Mouse (Mus musculus) embryonic facial prominence, embryonic 15.5 days (tissue): ENCODE results near the gene Tfe3. TPM values are rescaled to one million over a fixed set of nuclear protein-coding genes. Genes with fewer than 3 reads are reported as not detected.
"Not testable (repeated sequence)": the region's sequence is repeated elsewhere in the genome, so short reads cannot be mapped to it uniquely, and the experiment has no call there.

Experiments used
- ATAC-seq: fragments of 200-750 bp; cut with Nextera tagmentation; 2 replicates; pipeline ENCODE4 v1.8.0; 2017; ENCODE audit warnings: low read depth, moderate TSS enrichment; ENCODE audit not compliant: insufficient number of reproducible peaks, low FRiP score, low TSS enrichment
- H3K27ac ChIP-seq: fragments of 300-500 bp; sonication (generic); replicated peaks from 2 replicates; pipeline ENCODE4 v1.5.1; 2015; ENCODE audit warnings: mild to moderate bottlenecking, inconsistent platforms
- H3K27me3 ChIP-seq: fragments of 300-500 bp; sonication (generic); 2 replicates; pipeline ENCODE4 v1.6.1; 2015; ENCODE audit warnings: inconsistent platforms
- H3K36me3 ChIP-seq: fragments of 300-500 bp; sonication (generic); 2 replicates; pipeline ENCODE4 v1.6.1; 2015; ENCODE audit warnings: mild to moderate bottlenecking, inconsistent platforms
- H3K4me1 ChIP-seq: fragments of 300-500 bp; sonication (generic); 2 replicates; pipeline ENCODE4 v1.6.1; 2015; ENCODE audit warnings: inconsistent platforms
- H3K4me2 ChIP-seq: fragments of 300-500 bp; sonication (generic); replicated peaks from 2 replicates; pipeline ENCODE4 v1.6.1; 2015; ENCODE audit warnings: mild to moderate bottlenecking, inconsistent platforms
- H3K4me3 ChIP-seq: fragments of 300-500 bp; sonication (generic); replicated peaks from 2 replicates; pipeline ENCODE4 v1.5.1; 2015; ENCODE audit warnings: mild to moderate bottlenecking, inconsistent platforms
- H3K9ac ChIP-seq: fragments of 300-500 bp; sonication (generic); 2 replicates; pipeline ENCODE4 v1.6.1; 2015; ENCODE audit warnings: inconsistent platforms
- H3K9me3 ChIP-seq: fragments of 300-500 bp; sonication (generic); replicated peaks from 2 replicates; pipeline ENCODE4 v1.6.1; 2016; ENCODE audit warnings: inconsistent platforms
- WGBS: fragments of 180-500 bp; shearing (Covaris S2); methylation state at CpG from one replicate; pipeline ENCODE4 v1.1.7; 2015; 5-methylcytosine and 5-hydroxymethylcytosine counted together
- polyA plus RNA-seq: library from polyadenylated mRNA; unstranded; fragments of >200 nt; fragmentation: Nextera tagmentation; extraction: Ambion mirVana; gene quantifications from 2 replicates; pipeline ENCODE4 v1.2.1, GENCODE M21; 2015

The Tfe3 gene
- polyA plus RNA-seq, 1 experiment from 2014 or later: 35.9 TPM

GRCm38 (mm10) chrX:7753627-7754026 is 8.7 kb upstream of the Tfe3 start:
- H3K27me3 ChIP-seq, H3K9ac ChIP-seq, H3K4me2 ChIP-seq, H3K36me3 ChIP-seq, H3K27ac ChIP-seq, H3K9me3 ChIP-seq, ATAC-seq, H3K4me3 ChIP-seq, H3K4me1 ChIP-seq: not testable (repeated sequence)
- WGBS: 23% methylated on average over 3 of the region's 3 CpGs

- 24% methylated on average over 21 of the region's 21 CpGs for WGBS
- peaks cover 7% of the 10 kb centered on the region; the same call in 1 of the 2 replicates for H3K4me1 ChIP-seq
- peak overlapping the region; percentile 63 for H3K4me3 ChIP-seq
- ATAC-seq: no peak
- no peaks in the 10 kb centered on the region for H3K27me3 ChIP-seq
- peak overlapping the region; percentile 57 for H3K4me2 ChIP-seq
- H3K36me3 ChIP-seq: peaks cover 12% of the 10 kb centered on the region; the same call in 1 of the 2 replicates
- no peaks in the 10 kb centered on the region for H3K9me3 ChIP-seq
- H3K27ac ChIP-seq: peak overlapping the region; percentile 66
- peak overlapping the region; percentile 53 for H3K9ac ChIP-seq
These were observed 499 bp downstream of the Tfe3 start for GRCm38 (mm10) chrX:7762921-7763197.

- H3K4me2 ChIP-seq: peak overlapping the region; percentile 57
- H3K36me3 ChIP-seq: peaks cover 13% of the 10 kb centered on the region; the same call in 1 of the 2 replicates
- H3K4me3 ChIP-seq: peak overlapping the region; percentile 63
- 16% methylated on average over 22 of the region's 22 CpGs for WGBS
- H3K9me3 ChIP-seq: no peaks in the 10 kb centered on the region
- peaks cover 7% of the 10 kb centered on the region; the same call in 1 of the 2 replicates for H3K4me1 ChIP-seq
- peak overlapping the region; percentile 22; the same call in 1 of the 2 replicates for H3K27ac ChIP-seq
- ATAC-seq: 0 out of 2 replicates have a peak, but pooled peaks have one; percentile 36
- peak overlapping the region; percentile 53; the same call in 1 of the 2 replicates for H3K9ac ChIP-seq
- no peaks in the 10 kb centered on the region for H3K27me3 ChIP-seq
These were observed 1.5 kb downstream of the Tfe3 start for GRCm38 (mm10) chrX:7763631-7764393.

GRCm38 (mm10) chrX:7764657-7765280 is 2.4 kb downstream of the Tfe3 start:
- H3K4me2 ChIP-seq: peak overlapping the region; percentile 57
- no peak overlapping the region for H3K9ac ChIP-seq
- H3K36me3 ChIP-seq: peaks cover 19% of the 10 kb centered on the region; the same call in 1 of the 2 replicates
- WGBS: 19% methylated on average over 9 of the region's 9 CpGs
- H3K4me1 ChIP-seq: peaks cover 7% of the 10 kb centered on the region; the same call in 1 of the 2 replicates
- H3K27ac ChIP-seq: no peak overlapping the region
- ATAC-seq: no peak
- H3K9me3 ChIP-seq: no peaks in the 10 kb centered on the region
- H3K4me3 ChIP-seq: peak overlapping the region; percentile 63
- no peaks in the 10 kb centered on the region for H3K27me3 ChIP-seq

- H3K9ac ChIP-seq: no peak overlapping the region
- no peak for ATAC-seq
- peaks cover 7% of the 10 kb centered on the region; the same call in 1 of the 2 replicates for H3K4me1 ChIP-seq
- WGBS: 28% methylated on average over 13 of the region's 13 CpGs
- H3K4me3 ChIP-seq: peak overlapping the region; percentile 63
- no peaks in the 10 kb centered on the region for H3K9me3 ChIP-seq
- H3K36me3 ChIP-seq: peaks cover 23% of the 10 kb centered on the region; the same call in 1 of the 2 replicates
- H3K27ac ChIP-seq: no peak overlapping the region; the same call in 1 of the 2 replicates
- no peaks in the 10 kb centered on the region for H3K27me3 ChIP-seq
- H3K4me2 ChIP-seq: peak overlapping the region; percentile 57
These were observed 2.9 kb downstream of the Tfe3 start for GRCm38 (mm10) chrX:7765281-7765670.

- Histone ChIP-seq H3K27ac (no peak overlapping the region; the same call in 1 of the 2 replicates), H3K36me3 (peaks cover 28% of the 10 kb centered on the region), H3K4me3 (peak overlapping the region; percentile 63), H3K4me2 (peak overlapping the region; percentile 57), H3K9ac (no peak overlapping the region), H3K9me3 (no peaks in the 10 kb centered on the region), H3K27me3 (no peaks in the 10 kb centered on the region), H3K4me1 (peaks cover 7% of the 10 kb centered on the region; the same call in 1 of the 2 replicates)
- ATAC-seq: no peak
- WGBS: 15% methylated on average over 11 of the region's 11 CpGs
These were observed 3.4 kb downstream of the Tfe3 start for GRCm38 (mm10) chrX:7765764-7766163.

GRCm38 (mm10) chrX:7769302-7770017 is 7.1 kb downstream of the Tfe3 start:
- peaks cover 7% of the 10 kb centered on the region; the same call in 1 of the 2 replicates for H3K4me1 ChIP-seq
- H3K9ac ChIP-seq: no peak overlapping the region
- WGBS: 88% methylated on average over 7 of the region's 7 CpGs
- H3K4me2 ChIP-seq: no peak overlapping the region
- no peaks in the 10 kb centered on the region for H3K27me3 ChIP-seq
- no peak for ATAC-seq
- H3K4me3 ChIP-seq: no peak overlapping the region
- H3K9me3 ChIP-seq: no peaks in the 10 kb centered on the region
- no peak overlapping the region for H3K27ac ChIP-seq
- H3K36me3 ChIP-seq: peaks cover 36% of the 10 kb centered on the region

- ATAC-seq: no peak
- peaks cover 25% of the 10 kb centered on the region for H3K36me3 ChIP-seq
- H3K9ac ChIP-seq: no peak overlapping the region
- no peak overlapping the region for H3K27ac ChIP-seq
- no peaks in the 10 kb centered on the region for H3K4me1 ChIP-seq
- H3K4me3 ChIP-seq: no peak overlapping the region
- no peak overlapping the region for H3K4me2 ChIP-seq
- no peaks in the 10 kb centered on the region for H3K27me3 ChIP-seq
- no peaks in the 10 kb centered on the region for H3K9me3 ChIP-seq
- 50% methylated on average over 2 of the region's 2 CpGs for WGBS
These were observed 10.4 kb downstream of the Tfe3 start for GRCm38 (mm10) chrX:7772766-7773165.

- no peak for ATAC-seq
- no peaks in the 10 kb centered on the region for H3K27me3 ChIP-seq
- H3K27ac ChIP-seq: no peak overlapping the region
- H3K9me3 ChIP-seq: no peaks in the 10 kb centered on the region
- no peak overlapping the region for H3K9ac ChIP-seq
- no peak overlapping the region for H3K4me2 ChIP-seq
- WGBS: 75% methylated on average over 9 of the region's 9 CpGs
- peaks cover 10% of the 10 kb centered on the region for H3K36me3 ChIP-seq
- H3K4me1 ChIP-seq: no peaks in the 10 kb centered on the region
- no peak overlapping the region for H3K4me3 ChIP-seq
These were observed 13.3 kb downstream of the Tfe3 start for GRCm38 (mm10) chrX:7775501-7776205.

- 0 out of 2 replicates have a peak, but pooled peaks cover 5% of the 10 kb centered on the region for H3K36me3 ChIP-seq
- ATAC-seq: peak; percentile 51; the same call in 1 of the 2 replicates
- H3K9me3 ChIP-seq: no peaks in the 10 kb centered on the region
- H3K27me3 ChIP-seq: no peaks in the 10 kb centered on the region
- no peak overlapping the region for H3K4me3 ChIP-seq
- no peak overlapping the region for H3K4me2 ChIP-seq
- H3K4me1 ChIP-seq: no peaks in the 10 kb centered on the region
- 48% methylated on average over 8 of the region's 8 CpGs for WGBS
- H3K27ac ChIP-seq: no peak overlapping the region
- H3K9ac ChIP-seq: no peak overlapping the region
These were observed 14.1 kb downstream of the Tfe3 start for GRCm38 (mm10) chrX:7776329-7777082.
